Mouse (Mus musculus) erythroblast, embryonic 14.5 days (primary cell): ENCODE measurements at regions not wholly inside any gene's neighbourhood (a gene's known extent, or its start where the extent isn't known, plus 50 kb on each side); places are given as distances from the start of the nearest gene placed in this dataset.

Source experiments
- GATA1 ChIP-seq: IDR thresholded peaks from 2 replicates; pipeline ENCODE4 v1.6.1; 2012; ENCODE audit warnings: low read length, inconsistent platforms, mixed read lengths
- TAL1 ChIP-seq: IDR thresholded peaks from 3 replicates; pipeline ENCODE4 v1.6.1; 2012; ENCODE audit warnings: low read length, inconsistent platforms, mixed read lengths

- no peak for TF ChIP-seq TAL1
- TF ChIP-seq GATA1 = no peak
Observed at GRCm38 (mm10) chr6:70713118-70713517, 78.9 kb downstream of the Rpia start.
